Mouse (Mus musculus): Measurements from ENCODE around the gene Diexf. TPM values are rescaled to one million over a fixed set of nuclear protein-coding genes. Genes with fewer than 3 reads are reported as not detected.

Diexf gene
- polyA plus RNA-seq, 1 experiment from 2014 or later = 11.1 TPM

GRCm38 (mm10) chr1:193160317-193161032 lies 30.4 kb upstream of the Diexf start:
- Histone ChIP-seq H3K4me1 (ENCODE audit: control insufficient read depth, insufficient read depth, low read length) (no peaks in the 10 kb centered on the region), H3K27me3 (ENCODE audit: control insufficient read depth, insufficient read depth, low read length) (no peaks in the 10 kb centered on the region), H3K4me3 (ENCODE audit: low read depth, low read length) (0 out of 2 replicates have a peak overlapping the region, but pooled peaks have one; percentile 17), H3K27ac (replicated peaks; ENCODE audit: low read depth, low read length) (no peak overlapping the region), H3K9me3 (replicated peaks; ENCODE audit: control insufficient read depth, low read length) (no peaks in the 10 kb centered on the region), H3K4me2 (ENCODE audit: low read depth, low read length) (peak overlapping the region; percentile 37), H3K36me3 (replicated peaks; ENCODE audit: control insufficient read depth, insufficient read depth, low read depth, low read length) (no peaks in the 10 kb centered on the region), H3K9ac (replicated peaks; ENCODE audit: low read length) (peak overlapping the region; percentile 44)
- DNase-seq (ENCODE audit: low spot score) = peak; percentile 72
- WGBS = 14% methylated on average over 18 of the region's 18 CpGs
- peak; percentile 25; the same call in 1 of the 2 replicates for ATAC-seq (replicated peaks; ENCODE audit: insufficient number of reproducible peaks, low FRiP score, low TSS enrichment, low read depth)

- Histone ChIP-seq H3K36me3 (replicated peaks; ENCODE audit: control insufficient read depth, insufficient read depth, low read depth, low read length) (no peaks in the 10 kb centered on the region), H3K4me3 (ENCODE audit: low read depth, low read length) (no peak overlapping the region), H3K9ac (replicated peaks; ENCODE audit: low read length) (no peak overlapping the region), H3K27me3 (ENCODE audit: control insufficient read depth, insufficient read depth, low read length) (no peaks in the 10 kb centered on the region), H3K27ac (replicated peaks; ENCODE audit: low read depth, low read length) (no peak overlapping the region), H3K4me1 (ENCODE audit: control insufficient read depth, insufficient read depth, low read length) (no peaks in the 10 kb centered on the region), H3K9me3 (replicated peaks; ENCODE audit: control insufficient read depth, low read length) (no peaks in the 10 kb centered on the region), H3K4me2 (ENCODE audit: low read depth, low read length) (no peak overlapping the region)
- 52% methylated on average over 1 of the region's 1 CpGs for WGBS
- ATAC-seq (replicated peaks; ENCODE audit: insufficient number of reproducible peaks, low FRiP score, low TSS enrichment, low read depth) (no peak), DNase-seq (ENCODE audit: low spot score) (no peak)
Measured at GRCm38 (mm10) chr1:193159613-193160012, 29.5 kb upstream of the Diexf start.

GRCm38 (mm10) chr1:193159163-193159562 lies 29.1 kb upstream of the Diexf start:
- 55% methylated on average over 3 of the region's 3 CpGs for WGBS
- peaks cover 4% of the 10 kb centered on the region for H3K27me3 ChIP-seq (ENCODE audit: control insufficient read depth, insufficient read depth, low read length)

GRCm38 (mm10) chr1:193157111-193157492 lies 27.0 kb upstream of the Diexf start:
- no peak overlapping the region for H3K27ac ChIP-seq (replicated peaks; ENCODE audit: low read depth, low read length)
- peaks cover 21% of the 10 kb centered on the region for H3K27me3 ChIP-seq (ENCODE audit: control insufficient read depth, insufficient read depth, low read length)
- H3K9me3 ChIP-seq (replicated peaks; ENCODE audit: control insufficient read depth, low read length) = no peaks in the 10 kb centered on the region
- WGBS = 62% methylated on average over 8 of the region's 8 CpGs
- peaks cover 3% of the 10 kb centered on the region; the same call in 1 of the 2 replicates for H3K4me1 ChIP-seq (ENCODE audit: control insufficient read depth, insufficient read depth, low read length)
- H3K9ac ChIP-seq (replicated peaks; ENCODE audit: low read length) = no peak overlapping the region
- ATAC-seq (replicated peaks; ENCODE audit: insufficient number of reproducible peaks, low FRiP score, low TSS enrichment, low read depth) (no peak), DNase-seq (ENCODE audit: low spot score) (no peak)
- H3K4me2 ChIP-seq (ENCODE audit: low read depth, low read length) = no peak overlapping the region
- no peak overlapping the region for H3K4me3 ChIP-seq (ENCODE audit: low read depth, low read length)
- no peaks in the 10 kb centered on the region for H3K36me3 ChIP-seq (replicated peaks; ENCODE audit: control insufficient read depth, insufficient read depth, low read depth, low read length)

More at GRCm38 (mm10) chr1:193159163-193159562, 29.1 kb upstream of the Diexf start:
- ATAC-seq (replicated peaks; ENCODE audit: insufficient number of reproducible peaks, low FRiP score, low TSS enrichment, low read depth) = no peak
- H3K4me1 ChIP-seq (ENCODE audit: control insufficient read depth, insufficient read depth, low read length) = no peaks in the 10 kb centered on the region
- no peak overlapping the region for H3K9ac ChIP-seq (replicated peaks; ENCODE audit: low read length)
- H3K36me3 ChIP-seq (replicated peaks; ENCODE audit: control insufficient read depth, insufficient read depth, low read depth, low read length) = no peaks in the 10 kb centered on the region
- H3K9me3 ChIP-seq (replicated peaks; ENCODE audit: control insufficient read depth, low read length) = no peaks in the 10 kb centered on the region
- H3K27ac ChIP-seq (replicated peaks; ENCODE audit: low read depth, low read length) = no peak overlapping the region
- no peak overlapping the region for H3K4me2 ChIP-seq (ENCODE audit: low read depth, low read length)
- no peak overlapping the region for H3K4me3 ChIP-seq (ENCODE audit: low read depth, low read length)
- DNase-seq (ENCODE audit: low spot score) = no peak

GRCm38 (mm10) chr1:193156316-193157110 lies 26.4 kb upstream of the Diexf start:
- Histone ChIP-seq H3K4me3 (ENCODE audit: low read depth, low read length) (no peak overlapping the region), H3K36me3 (replicated peaks; ENCODE audit: control insufficient read depth, insufficient read depth, low read depth, low read length) (no peaks in the 10 kb centered on the region), H3K27ac (replicated peaks; ENCODE audit: low read depth, low read length) (no peak overlapping the region), H3K4me2 (ENCODE audit: low read depth, low read length) (no peak overlapping the region), H3K9me3 (replicated peaks; ENCODE audit: control insufficient read depth, low read length) (no peaks in the 10 kb centered on the region), H3K4me1 (ENCODE audit: control insufficient read depth, insufficient read depth, low read length) (peaks cover 3% of the 10 kb centered on the region; the same call in 1 of the 2 replicates), H3K9ac (replicated peaks; ENCODE audit: low read length) (no peak overlapping the region), H3K27me3 (ENCODE audit: control insufficient read depth, insufficient read depth, low read length) (peaks cover 21% of the 10 kb centered on the region)
- ATAC-seq (replicated peaks; ENCODE audit: insufficient number of reproducible peaks, low FRiP score, low TSS enrichment, low read depth) = no peak
- 72% methylated on average over 15 of the region's 15 CpGs for WGBS
- DNase-seq (ENCODE audit: low spot score) = no peak

- Histone ChIP-seq H3K4me3 (ENCODE audit: low read depth, low read length) (peak overlapping the region; percentile 33), H3K27ac (replicated peaks; ENCODE audit: low read depth, low read length) (no peak overlapping the region), H3K4me2 (ENCODE audit: low read depth, low read length) (peak overlapping the region; percentile 53), H3K27me3 (ENCODE audit: control insufficient read depth, insufficient read depth, low read length) (peaks cover 21% of the 10 kb centered on the region), H3K36me3 (replicated peaks; ENCODE audit: control insufficient read depth, insufficient read depth, low read depth, low read length) (no peaks in the 10 kb centered on the region), H3K4me1 (ENCODE audit: control insufficient read depth, insufficient read depth, low read length) (peaks cover 5% of the 10 kb centered on the region; the same call in 1 of the 2 replicates), H3K9me3 (replicated peaks; ENCODE audit: control insufficient read depth, low read length) (no peaks in the 10 kb centered on the region), H3K9ac (replicated peaks; ENCODE audit: low read length) (0 out of 2 replicates have a peak overlapping the region, but pooled peaks have one; percentile 9)
- ATAC-seq (replicated peaks; ENCODE audit: insufficient number of reproducible peaks, low FRiP score, low TSS enrichment, low read depth) (no peak), DNase-seq (ENCODE audit: low spot score) (no peak)
- 21% methylated on average over 16 of the region's 16 CpGs for whole genome bisulfite sequencing
Measured at GRCm38 (mm10) chr1:193153561-193153960, 23.5 kb upstream of the Diexf start.

GRCm38 (mm10) chr1:193152872-193153271 lies 22.8 kb upstream of the Diexf start, which contains the start of gene Irf6:
Irf6 (plus strand) TSS chr1:193153111.
- Histone ChIP-seq H3K27me3 (ENCODE audit: control insufficient read depth, insufficient read depth, low read length) (peaks cover 21% of the 10 kb centered on the region), H3K9ac (replicated peaks; ENCODE audit: low read length) (0 out of 2 replicates have a peak within 1 kb of the TSS, but pooled peaks have one; percentile 9), H3K9me3 (replicated peaks; ENCODE audit: control insufficient read depth, low read length) (no peaks in the 10 kb centered on the region), H3K36me3 (replicated peaks; ENCODE audit: control insufficient read depth, insufficient read depth, low read depth, low read length) (no peaks in the 10 kb centered on the region), H3K4me3 (ENCODE audit: low read depth, low read length) (peak within 1 kb of the TSS; percentile 33), H3K4me1 (ENCODE audit: control insufficient read depth, insufficient read depth, low read length) (peaks cover 5% of the 10 kb centered on the region; the same call in 1 of the 2 replicates), H3K4me2 (ENCODE audit: low read depth, low read length) (peak within 1 kb of the TSS; percentile 53), H3K27ac (replicated peaks; ENCODE audit: low read depth, low read length) (no peak within 1 kb of the TSS)
- ATAC-seq (replicated peaks; ENCODE audit: insufficient number of reproducible peaks, low FRiP score, low TSS enrichment, low read depth) (peak; percentile 92), DNase-seq (ENCODE audit: low spot score) (peak; percentile 78)
- 1% methylated on average over 30 of the region's 30 CpGs for WGBS
